Mouse (Mus musculus): Measurements from ENCODE around the gene Gm3512. TPM values are rescaled to one million over a fixed set of nuclear protein-coding genes. Genes with fewer than 3 reads are reported as not detected.
"Not testable (repeated sequence)": the region's sequence is repeated elsewhere in the genome, so short reads cannot be mapped to it uniquely, and the experiment has no call there.

Gene Gm3512
- 2.6 and 4.0 TPM in 2 replicates for polyA plus RNA-seq (2015; fragmentation: Nextera tagmentation; extraction: Ambion mirVana)

GRCm38 (mm10) chr14:7174483-7174971, at the start of gene Gm3512:
Gm3512 (minus strand) TSS chr14:7174533.
- not testable (repeated sequence) for ATAC-seq (ENCODE audit: extremely low read depth, insufficient number of reproducible peaks, low FRiP score, low TSS enrichment); H3K9me3 ChIP-seq; H3K4me3 ChIP-seq; H3K4me1 ChIP-seq; H3K27me3 ChIP-seq (replicated peaks); H3K4me2 ChIP-seq; H3K9ac ChIP-seq; H3K36me3 ChIP-seq; H3K27ac ChIP-seq (replicated peaks)
- WGBS = no CpG with 5 or more reads among the region's 37 CpGs

DNA sequence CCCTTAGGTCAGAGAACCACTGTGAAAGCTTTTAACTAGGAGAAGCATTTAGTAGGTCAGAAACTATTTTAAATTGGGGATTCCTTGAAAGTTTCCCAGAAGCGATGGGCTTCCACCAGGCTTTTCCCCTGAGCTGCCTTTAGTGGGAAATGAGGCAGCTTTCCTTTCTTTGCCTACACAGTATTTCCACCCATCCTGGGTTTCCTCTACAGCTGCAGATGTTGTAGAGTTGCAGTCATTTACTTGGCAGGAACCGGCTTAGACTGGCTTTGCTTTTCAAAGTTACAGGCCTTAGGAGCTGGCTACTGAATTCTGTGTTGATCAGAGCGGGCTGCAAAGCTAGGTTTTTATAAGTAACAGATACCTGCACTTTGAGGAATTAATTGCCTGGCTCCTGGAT, 25.7 kb upstream of the Gm3512 start:
- not testable (repeated sequence) for H3K9me3 ChIP-seq
- 90% methylated on average over 2 of the region's 3 CpGs for WGBS

GRCm38 (mm10) chr14:7194440-7194839, 20.1 kb upstream of the Gm3512 start, which contains the start of gene Gm16434:
Gm16434 (minus strand) TSS chr14:7194540.
- WGBS = no CpG with 5 or more reads among the region's 2 CpGs
- not testable (repeated sequence) for H3K4me2 ChIP-seq; H3K9me3 ChIP-seq; H3K9ac ChIP-seq; H3K36me3 ChIP-seq; H3K4me3 ChIP-seq; ATAC-seq (ENCODE audit: extremely low read depth, insufficient number of reproducible peaks, low FRiP score, low TSS enrichment); H3K4me1 ChIP-seq; H3K27ac ChIP-seq (replicated peaks); H3K27me3 ChIP-seq (replicated peaks)

More for the DNA sequence above, 25.7 kb upstream of the Gm3512 start:
- H3K27ac ChIP-seq (replicated peaks); H3K4me2 ChIP-seq; H3K27me3 ChIP-seq (replicated peaks); H3K9ac ChIP-seq; H3K36me3 ChIP-seq; ATAC-seq (ENCODE audit: extremely low read depth, insufficient number of reproducible peaks, low FRiP score, low TSS enrichment); H3K4me3 ChIP-seq; H3K4me1 ChIP-seq: not testable (repeated sequence)

DNA sequence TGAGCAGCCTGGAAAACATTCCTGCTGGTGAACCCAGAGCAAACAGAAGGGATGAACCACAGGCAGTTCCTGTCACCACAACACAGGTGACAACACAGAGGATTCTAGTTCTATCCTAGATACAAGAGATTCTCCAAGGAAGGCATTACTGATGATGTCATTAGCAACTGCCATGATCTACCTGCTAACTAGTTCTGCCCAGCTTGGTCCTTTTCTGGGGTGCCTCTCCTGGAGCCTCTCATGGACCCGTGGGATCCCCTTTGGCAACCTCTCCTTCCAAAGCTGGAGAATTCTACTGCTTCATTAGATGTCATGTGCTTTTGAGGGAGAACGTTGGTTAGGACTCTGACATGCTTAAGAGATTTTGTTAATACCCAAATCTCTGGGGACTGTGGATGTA, 49.0 kb downstream of the Gm3512 start, which contains the start of gene Gm6676:
TSS of gene Gm6676 (minus strand) at position 101 of the 400 bp plus-strand sequence.
- H3K4me2 ChIP-seq; H3K4me1 ChIP-seq; ATAC-seq (ENCODE audit: extremely low read depth, insufficient number of reproducible peaks, low FRiP score, low TSS enrichment); H3K36me3 ChIP-seq; H3K27me3 ChIP-seq (replicated peaks); H3K4me3 ChIP-seq; H3K9me3 ChIP-seq; H3K27ac ChIP-seq (replicated peaks); H3K9ac ChIP-seq: not testable (repeated sequence)
- WGBS = no CpG with 5 or more reads among the region's 2 CpGs

DNA sequence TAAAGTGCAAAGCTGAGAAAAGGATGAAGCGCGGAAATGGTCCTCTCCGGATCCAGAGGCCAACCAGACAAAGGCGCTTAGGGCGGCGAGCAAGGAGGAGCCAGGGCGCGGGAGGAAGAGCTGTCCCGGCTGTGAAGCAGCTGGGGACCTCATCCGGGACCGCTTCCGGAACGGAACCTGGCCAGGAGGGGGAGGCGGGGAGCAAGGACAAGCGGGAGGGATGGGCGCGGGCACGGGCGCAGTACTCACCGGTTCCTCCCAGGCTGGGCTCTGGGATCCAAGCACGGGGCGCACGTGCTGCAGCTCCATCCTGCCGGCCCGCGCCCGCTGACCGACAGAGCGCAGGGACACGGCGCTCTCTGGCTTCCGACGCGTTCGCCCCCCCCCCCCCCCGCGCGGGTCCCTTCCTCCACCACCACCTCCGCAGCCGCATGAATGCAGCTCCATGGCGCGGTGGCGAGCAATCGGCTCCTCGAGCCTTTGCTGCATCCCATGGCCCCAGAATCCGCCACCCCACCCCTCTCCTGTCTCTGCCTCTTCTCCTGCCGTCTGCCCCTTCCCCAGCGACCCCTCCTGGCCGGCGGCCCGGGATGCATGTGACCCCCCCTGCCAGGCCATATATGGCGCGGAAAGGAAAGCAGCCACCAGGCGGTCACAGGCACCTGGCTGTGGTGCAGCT, 69.1 kb downstream of the Gm3512 start:
- H3K9ac ChIP-seq = peak overlapping the region; percentile 83
- H3K27me3 ChIP-seq (replicated peaks); ATAC-seq (ENCODE audit: extremely low read depth, insufficient number of reproducible peaks, low FRiP score, low TSS enrichment); H3K9me3 ChIP-seq; H3K4me1 ChIP-seq; H3K36me3 ChIP-seq: not testable (repeated sequence)
- H3K27ac ChIP-seq (replicated peaks) = peak overlapping the region; percentile 78
- H3K4me3 ChIP-seq = peak overlapping the region; percentile 56
- 0% methylated on average over 11 of the region's 54 CpGs for WGBS
- peak overlapping the region; percentile 64 for H3K4me2 ChIP-seq

Other genes starting within 250 kb of the Gm3512 start
- gene Gm6356, start 200.7 kb downstream of the Gm3512 start, polyA plus RNA-seq (2015; fragmentation: Nextera tagmentation; extraction: Ambion mirVana) = not detected in 2 replicates
- gene Gm10406, start 147.1 kb downstream of the Gm3512 start, polyA plus RNA-seq (2015; fragmentation: Nextera tagmentation; extraction: Ambion mirVana) = 0.18 and 0.21 TPM in 2 replicates
- gene Gm3685, start 129.6 kb downstream of the Gm3512 start, polyA plus RNA-seq (2015; fragmentation: Nextera tagmentation; extraction: Ambion mirVana) = not detected in 2 replicates
- 0.71 and 1.2 TPM in 2 replicates for gene Gm3696, start 73.9 kb downstream of the Gm3512 start, polyA plus RNA-seq (2015; fragmentation: Nextera tagmentation; extraction: Ambion mirVana)
- not detected in 2 replicates for gene Gm6676, start 49.1 kb downstream of the Gm3512 start, polyA plus RNA-seq (2015; fragmentation: Nextera tagmentation; extraction: Ambion mirVana)
- not detected in 2 replicates for gene Gm16434, start 20.0 kb upstream of the Gm3512 start, polyA plus RNA-seq (2015; fragmentation: Nextera tagmentation; extraction: Ambion mirVana)
- gene Gm3727, start 90.2 kb upstream of the Gm3512 start, polyA plus RNA-seq (2015; fragmentation: Nextera tagmentation; extraction: Ambion mirVana) = not detected in 2 replicates
- gene Gm3739, start 140.5 kb upstream of the Gm3512 start, polyA plus RNA-seq (2015; fragmentation: Nextera tagmentation; extraction: Ambion mirVana) = 2.2 and 2.3 TPM in 2 replicates
- not detected in 2 replicates for gene Gm5797, start 157.9 kb upstream of the Gm3512 start, polyA plus RNA-seq (2015; fragmentation: Nextera tagmentation; extraction: Ambion mirVana)
- gene Gm8374, start 190.6 kb upstream of the Gm3512 start, polyA plus RNA-seq (2015; fragmentation: Nextera tagmentation; extraction: Ambion mirVana) = not detected in 2 replicates

All from heart, embryonic 13.5 days (tissue).